Mouse (Mus musculus) neural tube, embryonic 13.5 days (tissue): ENCODE measurements around the gene Stra8. TPM values are rescaled to one million over a fixed set of nuclear protein-coding genes. Genes with fewer than 3 reads are reported as not detected.

Experiments used
- ATAC-seq: fragments of 200-750 bp; cut with Nextera tagmentation; 2 replicates; pipeline ENCODE4 v1.8.0; 2017; ENCODE audit warnings: low read depth, mild to moderate bottlenecking, moderate TSS enrichment, moderate library complexity
- H3K27ac ChIP-seq: fragments of 300-500 bp; sonication (generic); replicated peaks from 2 replicates; pipeline ENCODE4 v1.5.1; 2015; ENCODE audit warnings: moderate library complexity, mild to moderate bottlenecking, inconsistent platforms
- H3K27me3 ChIP-seq: fragments of 300-500 bp; sonication (generic); 2 replicates; pipeline ENCODE4 v1.6.1; 2015; ENCODE audit warnings: mild to moderate bottlenecking, inconsistent platforms
- H3K36me3 ChIP-seq: fragments of 300-500 bp; sonication (generic); 2 replicates; pipeline ENCODE4 v1.6.1; 2015; ENCODE audit warnings: mild to moderate bottlenecking, inconsistent platforms
- H3K4me1 ChIP-seq: fragments of 300-500 bp; sonication (generic); replicated peaks from 2 replicates; pipeline ENCODE4 v1.6.1; 2015; ENCODE audit warnings: inconsistent platforms
- H3K4me2 ChIP-seq: fragments of 300-500 bp; sonication (generic); 2 replicates; pipeline ENCODE4 v1.6.1; 2015; ENCODE audit warnings: inconsistent platforms, mild to moderate bottlenecking, moderate library complexity
- H3K4me3 ChIP-seq: fragments of 300-500 bp; sonication (generic); 2 replicates; pipeline ENCODE4 v1.5.1; 2015; ENCODE audit warnings: mild to moderate bottlenecking, inconsistent platforms
- H3K9ac ChIP-seq: fragments of 300-500 bp; sonication (generic); 2 replicates; pipeline ENCODE4 v1.6.1; 2015; ENCODE audit warnings: moderate library complexity, mild to moderate bottlenecking, inconsistent platforms
- H3K9me3 ChIP-seq: fragments of 300-500 bp; sonication (generic); 2 replicates; pipeline ENCODE4 v1.6.1; 2016; ENCODE audit warnings: inconsistent platforms
- WGBS: fragments of 180-500 bp; shearing (Covaris S2); methylation state at CpG from one replicate; pipeline ENCODE4 v1.1.7; 2015; 5-methylcytosine and 5-hydroxymethylcytosine counted together
- polyA plus RNA-seq: library from polyadenylated mRNA; unstranded; fragments of >200 nt; fragmentation: Nextera tagmentation; extraction: Ambion mirVana; gene quantifications from 2 replicates; pipeline ENCODE4 v1.2.1, GENCODE M21; 2015

Gene Stra8
- polyA plus RNA-seq, 1 experiment from 2014 or later: not detected

GRCm38 (mm10) chr6:34884724-34885123, 35.2 kb upstream of the Stra8 start:
- H3K4me2 ChIP-seq: no peak overlapping the region
- no peak for ATAC-seq
- H3K27ac ChIP-seq: no peak overlapping the region
- H3K4me3 ChIP-seq: no peak overlapping the region
- H3K27me3 ChIP-seq: no peaks in the 10 kb centered on the region
- no peaks in the 10 kb centered on the region for H3K9me3 ChIP-seq
- WGBS: 82% methylated on average over 7 of the region's 7 CpGs
- H3K36me3 ChIP-seq: peaks cover 74% of the 10 kb centered on the region
- H3K9ac ChIP-seq: no peak overlapping the region
- peaks cover 18% of the 10 kb centered on the region for H3K4me1 ChIP-seq

- Histone ChIP-seq H3K36me3 (peaks cover 81% of the 10 kb centered on the region), H3K4me3 (no peak overlapping the region), H3K4me2 (no peak overlapping the region), H3K9me3 (no peaks in the 10 kb centered on the region), H3K4me1 (peaks cover 18% of the 10 kb centered on the region), H3K27ac (peak overlapping the region; percentile 54), H3K27me3 (no peaks in the 10 kb centered on the region), H3K9ac (peak overlapping the region; percentile 44)
- ATAC-seq: peak; percentile 60; the same call in 1 of the 2 replicates
- WGBS: 36% methylated on average over 6 of the region's 6 CpGs
Measured at GRCm38 (mm10) chr6:34887131-34887850, 32.7 kb upstream of the Stra8 start.

DNA sequence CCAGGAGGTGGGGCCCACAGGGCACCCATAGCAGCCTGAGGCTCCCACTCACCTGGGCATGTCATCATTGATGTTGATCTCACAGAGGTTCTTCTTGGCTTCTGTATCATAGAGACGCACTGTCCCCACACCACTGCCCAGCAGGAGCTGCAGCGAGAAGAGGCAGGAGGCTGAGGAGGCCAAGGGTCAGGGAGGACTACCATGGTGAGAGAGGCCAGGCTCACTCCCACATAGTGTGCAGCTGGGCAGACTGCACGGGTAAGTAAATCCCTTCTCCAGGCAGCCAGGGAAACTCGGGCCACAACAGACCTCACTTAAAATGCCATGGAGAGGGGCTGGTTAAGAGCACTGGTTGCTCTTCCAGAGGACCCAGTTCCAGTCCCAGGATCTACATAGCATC, 30.8 kb upstream of the Stra8 start:
- Histone ChIP-seq H3K4me2 (no peak overlapping the region), H3K4me1 (peaks cover 18% of the 10 kb centered on the region), H3K36me3 (peaks cover 82% of the 10 kb centered on the region), H3K9me3 (no peaks in the 10 kb centered on the region), H3K9ac (no peak overlapping the region), H3K27me3 (no peaks in the 10 kb centered on the region), H3K4me3 (no peak overlapping the region), H3K27ac (no peak overlapping the region)
- ATAC-seq: no peak
- WGBS: 60% methylated on average over 4 of the region's 4 CpGs

DNA sequence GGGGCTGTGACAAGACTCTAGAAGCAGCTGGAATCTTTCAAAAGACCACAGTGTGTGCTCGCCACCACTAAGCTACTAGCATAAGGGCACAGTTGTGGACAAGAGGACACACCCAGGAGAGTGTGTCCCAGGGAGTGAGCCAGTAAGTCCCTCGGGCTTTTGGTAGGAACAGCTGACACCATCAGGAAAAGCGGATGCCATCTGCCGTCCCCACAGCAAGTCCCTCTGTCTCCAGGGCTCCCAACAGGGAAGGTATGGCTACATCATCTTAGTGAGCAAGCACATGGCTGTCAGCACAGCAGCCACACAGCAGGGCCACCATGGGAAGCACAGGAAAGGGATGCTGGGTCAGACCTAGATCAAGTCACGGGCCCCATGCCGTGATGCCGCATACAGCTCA, 24.4 kb upstream of the Stra8 start:
- no peaks in the 10 kb centered on the region for H3K27me3 ChIP-seq
- peak; percentile 47; the same call in 1 of the 2 replicates for ATAC-seq
- H3K27ac ChIP-seq: no peak overlapping the region
- peaks cover 81% of the 10 kb centered on the region for H3K36me3 ChIP-seq
- no peak overlapping the region for H3K9ac ChIP-seq
- no peak overlapping the region for H3K4me3 ChIP-seq
- no peak overlapping the region for H3K4me2 ChIP-seq
- no peaks in the 10 kb centered on the region for H3K4me1 ChIP-seq
- H3K9me3 ChIP-seq: no peaks in the 10 kb centered on the region
- WGBS: 79% methylated on average over 7 of the region's 7 CpGs

DNA sequence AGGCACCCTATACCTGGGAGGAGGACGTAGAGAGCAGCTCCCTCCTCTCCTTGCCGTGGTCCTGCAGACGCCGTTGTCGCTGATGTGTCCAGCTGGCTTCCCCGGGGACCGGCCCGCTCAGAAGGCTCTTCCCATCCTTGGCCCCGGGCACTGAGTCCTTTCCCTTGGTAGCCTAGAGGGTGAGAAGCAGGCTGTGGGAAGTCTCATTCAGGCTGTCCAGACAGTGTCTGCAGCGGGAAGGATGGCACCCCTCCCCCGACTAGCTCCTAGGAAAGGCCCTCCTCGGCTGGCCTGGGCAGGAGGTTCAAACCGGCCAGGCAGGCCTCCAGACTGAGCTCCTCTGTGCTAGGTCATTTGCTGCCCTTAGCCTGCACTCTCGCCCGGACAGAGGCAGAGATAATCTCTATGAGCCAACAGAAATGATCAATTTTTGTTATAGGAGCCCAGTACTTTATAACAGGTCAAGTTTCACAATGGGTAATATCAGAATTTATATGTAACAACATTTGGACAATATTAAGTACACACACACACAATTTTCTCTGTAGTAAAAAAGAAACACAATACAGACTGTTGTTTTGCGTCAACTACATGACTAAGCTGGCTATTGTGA, 23.7 kb upstream of the Stra8 start:
- Histone ChIP-seq H3K9me3 (no peaks in the 10 kb centered on the region), H3K4me2 (no peak overlapping the region), H3K27ac (no peak overlapping the region), H3K9ac (no peak overlapping the region), H3K36me3 (peaks cover 81% of the 10 kb centered on the region), H3K4me3 (no peak overlapping the region), H3K27me3 (no peaks in the 10 kb centered on the region), H3K4me1 (no peaks in the 10 kb centered on the region)
- WGBS: 57% methylated on average over 16 of the region's 16 CpGs
- no peak for ATAC-seq

GRCm38 (mm10) chr6:34899127-34899526, 20.8 kb upstream of the Stra8 start:
- H3K27ac ChIP-seq: no peak overlapping the region
- H3K4me1 ChIP-seq: no peaks in the 10 kb centered on the region
- no peak overlapping the region for H3K4me3 ChIP-seq
- H3K27me3 ChIP-seq: no peaks in the 10 kb centered on the region
- H3K9ac ChIP-seq: no peak overlapping the region
- no peaks in the 10 kb centered on the region for H3K9me3 ChIP-seq
- H3K4me2 ChIP-seq: no peak overlapping the region
- ATAC-seq: no peak
- H3K36me3 ChIP-seq: peaks cover 82% of the 10 kb centered on the region
- 89% methylated on average over 2 of the region's 2 CpGs for WGBS

- Histone ChIP-seq H3K27me3 (no peaks in the 10 kb centered on the region), H3K27ac (no peak overlapping the region), H3K9me3 (no peaks in the 10 kb centered on the region), H3K9ac (no peak overlapping the region), H3K4me1 (no peaks in the 10 kb centered on the region), H3K4me2 (no peak overlapping the region), H3K4me3 (no peak overlapping the region), H3K36me3 (peaks cover 80% of the 10 kb centered on the region)
- ATAC-seq: no peak
- 50% methylated on average over 2 of the region's 2 CpGs for WGBS
Measured at GRCm38 (mm10) chr6:34900990-34901389, 19.0 kb upstream of the Stra8 start.

DNA sequence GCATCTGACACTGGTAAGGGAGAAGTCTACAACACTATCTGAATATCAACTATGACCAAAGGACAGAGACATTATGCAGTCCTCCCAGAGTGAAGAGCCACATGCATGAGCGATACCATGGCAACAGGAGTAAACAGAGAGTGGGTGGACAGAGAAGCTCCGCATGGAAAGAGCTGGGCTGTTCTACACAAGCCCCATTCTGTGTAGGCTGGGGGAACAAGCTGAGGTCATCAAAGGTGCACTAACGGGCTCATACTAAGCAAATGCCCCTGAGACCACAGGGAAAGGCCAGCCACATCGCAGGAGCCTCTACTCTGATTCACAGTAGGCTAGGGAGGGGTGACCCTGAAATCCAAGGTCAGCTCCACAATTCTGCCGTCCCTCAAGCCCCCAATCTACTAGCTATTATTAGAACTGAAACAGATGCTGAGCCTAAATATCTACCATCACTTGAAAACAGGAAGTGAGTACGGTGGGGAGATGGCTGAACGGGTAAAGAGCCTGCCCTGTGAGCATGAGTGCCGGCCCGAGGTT, 18.0 kb upstream of the Stra8 start:
- no peak for ATAC-seq
- H3K9ac ChIP-seq: no peak overlapping the region
- no peaks in the 10 kb centered on the region for H3K27me3 ChIP-seq
- peaks cover 86% of the 10 kb centered on the region for H3K36me3 ChIP-seq
- no peak overlapping the region for H3K4me2 ChIP-seq
- H3K4me1 ChIP-seq: no peaks in the 10 kb centered on the region
- no peak overlapping the region for H3K27ac ChIP-seq
- WGBS: 74% methylated on average over 9 of the region's 9 CpGs
- H3K4me3 ChIP-seq: no peak overlapping the region
- H3K9me3 ChIP-seq: no peaks in the 10 kb centered on the region

GRCm38 (mm10) chr6:34902578-34902977, 17.4 kb upstream of the Stra8 start:
- Histone ChIP-seq H3K4me1 (no peaks in the 10 kb centered on the region), H3K27me3 (no peaks in the 10 kb centered on the region), H3K9me3 (no peaks in the 10 kb centered on the region), H3K27ac (no peak overlapping the region), H3K36me3 (peaks cover 87% of the 10 kb centered on the region), H3K4me3 (no peak overlapping the region), H3K9ac (no peak overlapping the region), H3K4me2 (no peak overlapping the region)
- 90% methylated on average over 7 of the region's 7 CpGs for WGBS
- no peak for ATAC-seq

DNA sequence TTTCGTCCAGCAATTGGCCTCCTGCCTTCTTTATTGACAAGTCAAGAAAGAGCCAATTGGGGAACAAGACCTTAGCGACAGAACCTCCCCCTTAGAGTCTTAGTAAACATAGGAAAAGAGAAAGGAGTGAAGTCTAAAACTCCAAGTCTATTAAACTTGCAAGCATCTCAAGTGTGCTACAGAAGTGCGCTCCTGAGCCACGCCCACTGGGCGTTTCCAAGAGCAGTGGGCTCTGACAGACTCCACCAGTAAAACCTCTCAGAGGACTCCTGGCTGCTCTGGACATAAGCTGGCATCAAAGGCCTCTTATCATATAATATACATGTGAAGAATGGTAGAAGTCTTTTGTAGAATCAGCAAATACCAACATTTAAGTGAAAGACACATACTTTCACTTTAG, 16.5 kb upstream of the Stra8 start:
- H3K27ac ChIP-seq: no peak overlapping the region
- no peaks in the 10 kb centered on the region for H3K27me3 ChIP-seq
- H3K4me2 ChIP-seq: no peak overlapping the region
- H3K36me3 ChIP-seq: peaks cover 91% of the 10 kb centered on the region
- WGBS: 86% methylated on average over 5 of the region's 5 CpGs
- H3K4me1 ChIP-seq: no peaks in the 10 kb centered on the region
- no peaks in the 10 kb centered on the region for H3K9me3 ChIP-seq
- H3K9ac ChIP-seq: no peak overlapping the region
- no peak overlapping the region for H3K4me3 ChIP-seq
- ATAC-seq: no peak

DNA sequence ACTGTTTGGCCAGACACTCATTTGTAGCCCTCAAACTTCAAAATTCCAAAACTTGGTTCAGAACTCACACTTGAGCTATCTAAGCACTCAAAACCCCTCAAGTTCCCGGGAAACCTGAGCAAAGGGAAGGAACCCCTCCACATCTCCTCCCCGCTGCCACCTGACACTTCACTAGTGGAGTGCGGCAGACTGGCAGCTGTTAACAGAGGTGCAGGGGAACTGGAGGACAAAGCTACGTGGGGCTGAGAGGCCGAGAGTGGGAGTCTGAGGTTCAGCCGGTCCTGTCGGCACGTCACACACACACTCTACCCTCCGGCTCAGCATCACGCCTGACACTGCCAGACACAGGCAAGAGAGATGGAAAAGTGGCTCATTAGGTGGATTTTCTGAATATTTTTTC, 16.1 kb upstream of the Stra8 start:
- Histone ChIP-seq H3K9me3 (no peaks in the 10 kb centered on the region), H3K9ac (no peak overlapping the region), H3K36me3 (peaks cover 94% of the 10 kb centered on the region), H3K4me3 (no peak overlapping the region), H3K4me1 (peaks cover 3% of the 10 kb centered on the region), H3K27ac (no peak overlapping the region), H3K27me3 (no peaks in the 10 kb centered on the region), H3K4me2 (no peak overlapping the region)
- no peak for ATAC-seq
- 89% methylated on average over 10 of the region's 10 CpGs for WGBS

- H3K4me1 ChIP-seq: peaks cover 8% of the 10 kb centered on the region
- H3K27me3 ChIP-seq: no peaks in the 10 kb centered on the region
- no peak overlapping the region for H3K9ac ChIP-seq
- no peak overlapping the region for H3K4me3 ChIP-seq
- WGBS: 87% methylated on average over 6 of the region's 6 CpGs
- H3K36me3 ChIP-seq: peaks cover 89% of the 10 kb centered on the region
- H3K9me3 ChIP-seq: no peaks in the 10 kb centered on the region
- no peak overlapping the region for H3K27ac ChIP-seq
- ATAC-seq: no peak
- H3K4me2 ChIP-seq: no peak overlapping the region
Measured at GRCm38 (mm10) chr6:34904361-34904760, 15.6 kb upstream of the Stra8 start.
